Mouse (Mus musculus): ENCODE results near the gene Gm11639.

The Gm11639 gene

DNA sequence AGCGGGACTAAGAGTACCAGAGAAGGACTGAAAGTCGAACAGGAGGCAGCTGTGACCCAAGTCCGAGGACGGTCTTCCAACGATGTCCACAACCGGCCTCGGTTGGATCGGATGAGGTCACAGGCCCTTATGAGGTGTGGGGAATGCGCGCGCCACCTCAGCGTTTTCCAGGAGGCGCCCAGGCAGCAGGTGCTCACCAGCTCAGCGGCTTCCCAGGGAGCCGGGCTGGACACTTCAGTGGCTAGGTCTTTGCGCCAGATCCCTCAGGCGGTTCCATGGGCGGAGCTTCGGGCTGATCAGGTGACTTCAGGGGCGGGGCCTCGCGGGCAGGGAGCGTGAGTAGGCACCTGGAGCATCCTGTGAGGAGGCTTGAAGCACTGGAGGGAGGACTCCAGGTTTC, at the start of gene Gm11639:
Gene Gm11639 (plus strand): TSS at position 160 of the 400 bp plus-strand sequence.
- DNase-seq (ENCODE audit: low read depth, low spot score) = peak; percentile 92

DNA sequence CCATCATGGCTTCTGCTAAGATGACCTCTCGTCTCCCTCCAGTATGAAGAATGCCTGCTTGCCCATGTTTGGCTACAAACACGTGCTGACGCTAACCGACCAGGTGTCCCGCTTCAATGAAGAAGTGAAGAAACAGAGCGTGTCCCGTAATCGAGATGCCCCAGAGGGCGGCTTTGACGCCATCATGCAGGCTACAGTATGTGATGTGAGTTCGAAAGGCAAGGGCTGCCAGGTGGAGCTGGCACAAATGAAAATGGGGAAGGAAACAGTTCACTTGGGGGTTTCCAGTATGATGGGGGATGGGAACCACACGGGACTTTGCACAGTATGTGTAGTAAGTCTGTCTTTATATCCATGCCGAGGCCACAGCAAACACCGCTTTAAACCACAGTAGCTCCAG, 48.5 kb upstream of the Gm11639 start:
- no peak for DNase-seq (ENCODE audit: low read depth, low spot score)

DNA sequence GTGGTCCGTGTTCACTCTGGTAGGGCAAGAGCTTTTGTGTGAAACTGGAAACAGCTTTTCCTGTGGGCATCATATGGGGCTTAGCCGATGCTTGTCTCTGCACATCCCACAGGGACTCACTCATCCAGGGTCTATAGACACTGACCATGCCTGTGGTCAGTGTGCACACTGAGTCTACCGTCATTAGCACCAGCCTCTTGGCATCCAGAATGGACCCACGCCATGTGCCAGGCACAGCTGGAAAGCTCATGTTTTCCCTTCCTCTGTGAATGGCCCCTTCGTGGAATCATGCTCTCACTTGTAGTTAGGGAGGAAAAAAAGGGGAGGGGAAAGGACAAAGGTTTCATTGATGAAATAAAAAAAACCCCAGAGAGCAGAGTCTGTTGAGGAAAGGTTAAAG, 47.5 kb upstream of the Gm11639 start:
- DNase-seq (ENCODE audit: low read depth, low spot score) = no peak

DNA sequence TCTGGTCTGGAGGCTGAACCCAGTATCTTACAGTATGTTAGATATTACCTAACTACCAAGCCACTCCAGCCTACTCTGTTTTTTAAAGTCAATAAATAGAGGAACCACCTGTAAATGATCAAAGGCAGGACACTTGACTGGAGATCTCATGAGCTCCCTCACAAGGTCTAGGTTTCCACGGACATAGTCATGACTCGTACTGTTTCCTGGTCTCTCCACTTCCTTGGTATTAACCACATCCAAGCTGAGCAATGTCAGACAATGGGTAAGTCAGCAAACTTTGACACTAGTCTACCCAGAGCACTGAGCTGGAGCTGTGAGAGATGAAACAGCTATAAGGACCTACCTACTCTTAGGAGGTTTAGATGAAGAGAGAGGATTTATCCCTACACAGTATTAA, 46.6 kb upstream of the Gm11639 start:
- DNase-seq (ENCODE audit: low read depth, low spot score) = no peak

DNA sequence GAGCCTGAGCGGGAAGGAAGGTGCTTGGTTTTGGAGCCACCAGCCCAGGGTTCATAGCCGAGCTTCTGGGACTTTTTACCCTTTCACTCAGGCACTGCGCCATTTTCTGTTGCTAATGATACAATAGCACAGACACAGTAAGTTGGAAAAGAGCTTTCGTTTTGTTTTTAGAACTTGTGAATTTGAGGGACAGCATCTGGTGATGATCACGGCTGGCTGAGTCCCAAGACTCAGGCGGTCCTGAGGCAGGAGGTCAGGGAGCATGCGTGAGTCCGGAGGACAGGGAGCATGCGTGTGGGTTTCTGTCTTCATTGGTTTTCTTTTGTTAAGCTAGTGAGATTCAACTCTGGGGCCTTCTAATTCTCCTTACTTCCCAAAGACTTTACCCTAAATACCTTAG, 45.9 kb upstream of the Gm11639 start:
- no peak for DNase-seq (ENCODE audit: low read depth, low spot score)

DNA sequence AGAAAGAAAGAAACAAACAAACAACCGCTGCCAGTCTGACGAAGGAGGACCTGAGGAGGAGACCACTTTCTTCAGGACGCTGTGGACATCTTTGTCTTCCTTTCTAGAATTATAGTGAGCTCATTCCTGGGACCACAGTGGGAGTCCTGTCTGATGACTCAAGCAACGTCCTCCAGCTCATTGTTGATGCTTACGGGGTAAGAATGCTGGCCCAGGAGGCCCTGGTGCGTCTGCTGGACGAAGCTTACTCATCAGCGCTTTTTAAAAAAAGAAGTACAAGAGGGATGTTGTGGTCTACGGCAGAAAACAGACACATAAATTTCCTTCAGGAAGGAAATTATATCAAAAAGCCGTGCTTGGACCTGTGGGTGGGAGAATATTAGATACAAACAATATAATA, 44.6 kb upstream of the Gm11639 start:
- DNase-seq (ENCODE audit: low read depth, low spot score) = no peak

DNA sequence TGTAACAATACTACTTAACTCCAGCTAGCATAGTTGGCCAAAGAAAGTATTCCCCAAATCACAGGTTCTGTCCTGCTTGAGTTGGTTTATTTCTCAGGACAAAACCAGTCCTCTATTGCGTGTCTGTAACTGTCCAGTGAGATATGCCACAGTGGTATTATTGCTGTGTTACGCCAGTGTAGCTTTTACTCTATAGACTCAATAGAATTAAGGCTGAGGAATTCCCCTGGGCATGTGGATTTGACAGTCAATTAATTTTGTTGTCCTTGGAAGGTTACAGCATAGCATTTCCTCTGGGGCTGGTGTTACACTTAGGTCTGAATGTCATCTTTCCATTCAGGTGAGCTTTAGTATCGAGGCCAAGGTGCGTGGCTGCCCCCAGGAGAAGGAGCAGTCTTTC, 42.3 kb upstream of the Gm11639 start:
- no peak for DNase-seq (ENCODE audit: low read depth, low spot score)

DNA sequence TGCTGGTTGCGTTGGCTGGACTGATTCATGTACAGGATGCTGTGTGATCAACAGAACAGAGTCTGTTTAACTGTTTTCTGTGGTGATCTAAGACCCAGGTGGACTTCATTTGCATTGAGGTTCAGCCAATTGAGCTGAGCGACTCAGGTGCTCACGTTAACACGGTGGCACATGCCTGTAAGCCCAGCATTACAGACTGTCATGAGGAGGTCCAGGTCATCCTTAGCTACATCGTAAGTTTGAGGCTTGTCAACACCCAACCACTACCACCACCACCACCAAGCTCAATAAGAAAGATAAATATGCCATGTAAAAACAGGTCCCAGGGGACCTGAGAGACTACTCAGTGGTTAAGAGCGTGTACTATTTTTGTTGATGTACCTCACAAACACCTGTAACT, 40.1 kb upstream of the Gm11639 start:
- DNase-seq (ENCODE audit: low read depth, low spot score) = no peak

DNA sequence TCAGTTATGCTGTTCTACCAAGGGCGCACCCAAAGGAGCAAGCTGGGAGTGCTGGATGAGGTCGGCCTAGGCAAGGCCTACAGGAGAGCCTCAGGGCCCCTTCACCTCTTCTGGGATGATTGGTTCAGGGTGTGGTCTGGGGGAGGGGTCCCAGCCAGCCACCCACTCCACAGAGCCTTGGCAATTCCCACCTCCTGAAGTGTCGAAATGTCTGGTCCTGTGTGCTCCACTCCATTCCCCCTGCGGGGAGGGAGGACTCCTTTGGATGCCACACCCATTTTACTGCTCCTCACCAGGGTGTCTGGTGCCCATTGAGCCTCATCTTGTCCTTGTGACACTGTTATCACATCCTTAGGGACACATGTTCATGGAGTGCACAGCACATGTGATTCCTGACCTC, 39.3 kb upstream of the Gm11639 start:
- DNase-seq (ENCODE audit: low read depth, low spot score) = peak; percentile 65

DNA sequence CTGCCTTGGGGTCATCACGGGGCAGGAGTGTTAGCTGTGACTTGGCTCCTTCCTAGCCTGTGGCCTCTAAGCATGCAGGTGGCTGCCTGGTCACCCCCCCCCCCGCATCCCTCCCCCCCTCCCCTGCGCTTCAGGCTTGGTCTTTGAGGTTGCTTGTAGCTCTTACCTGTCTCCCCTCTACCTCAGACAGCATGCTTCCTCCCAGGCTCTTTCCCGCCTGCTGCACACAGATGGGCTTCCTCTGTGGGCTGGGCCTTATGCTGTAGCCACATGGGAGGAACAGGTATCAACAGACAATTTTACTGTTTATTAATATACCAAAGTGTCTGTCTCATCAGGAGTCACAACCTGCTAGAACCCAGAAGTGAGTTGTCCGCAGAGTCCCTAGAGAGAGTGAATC, 38.9 kb upstream of the Gm11639 start:
- no peak for DNase-seq (ENCODE audit: low read depth, low spot score)

DNA sequence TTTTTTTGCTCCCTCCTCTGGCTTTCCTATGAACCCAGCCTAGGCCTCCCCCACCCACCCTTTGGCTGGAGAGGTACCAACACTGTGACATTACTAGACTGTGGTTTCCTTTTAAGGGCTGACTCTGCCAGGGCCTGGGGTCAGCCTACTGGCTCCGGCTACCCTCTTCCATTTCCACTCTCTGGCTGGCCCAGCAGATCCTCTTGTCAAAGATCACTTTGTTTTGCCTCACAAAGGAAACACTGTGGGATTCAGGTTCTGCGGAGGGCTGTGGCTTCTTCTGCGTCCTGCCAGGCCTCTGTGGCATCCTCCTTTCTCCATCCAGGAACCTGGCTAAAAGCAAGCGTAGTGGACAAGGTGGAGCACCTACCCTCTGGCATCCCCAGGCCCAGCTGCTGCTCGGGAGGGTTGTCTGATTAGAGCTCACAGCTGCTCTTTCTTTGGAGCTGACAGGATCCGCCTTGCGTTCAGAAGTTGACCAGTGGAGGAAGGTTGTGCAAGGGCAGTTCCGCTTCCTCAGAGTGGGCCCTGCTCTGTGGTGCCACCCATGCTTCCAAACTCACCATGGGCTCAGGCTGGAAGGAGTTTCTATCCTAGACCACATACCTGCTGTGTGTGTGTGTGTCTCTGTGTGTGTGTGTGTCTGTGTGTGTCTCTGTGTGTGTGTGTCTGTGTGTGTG, 38.2 kb upstream of the Gm11639 start:
- DNase-seq (ENCODE audit: low read depth, low spot score) = no peak

DNA sequence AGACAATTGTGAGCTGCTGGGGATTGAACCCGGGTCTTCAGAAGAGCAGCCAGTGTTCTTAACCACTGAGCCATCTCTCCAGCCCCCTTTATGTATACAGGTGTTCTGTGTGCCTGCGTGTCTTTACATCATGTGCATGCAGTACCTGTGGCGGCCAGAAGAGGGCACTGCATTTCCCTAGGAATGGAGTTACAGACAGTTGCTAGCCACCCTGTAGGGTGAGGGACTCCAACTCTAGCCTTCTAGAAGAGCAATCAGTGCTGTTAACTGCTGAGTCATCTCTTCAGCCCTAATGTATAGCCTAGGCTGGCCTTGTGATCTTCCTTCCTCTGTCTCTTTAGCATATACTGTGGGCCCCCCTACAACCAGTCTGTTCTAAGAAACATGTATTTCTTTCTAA, 36.9 kb upstream of the Gm11639 start:
- peak; percentile 91 for DNase-seq (ENCODE audit: low read depth, low spot score)

DNA sequence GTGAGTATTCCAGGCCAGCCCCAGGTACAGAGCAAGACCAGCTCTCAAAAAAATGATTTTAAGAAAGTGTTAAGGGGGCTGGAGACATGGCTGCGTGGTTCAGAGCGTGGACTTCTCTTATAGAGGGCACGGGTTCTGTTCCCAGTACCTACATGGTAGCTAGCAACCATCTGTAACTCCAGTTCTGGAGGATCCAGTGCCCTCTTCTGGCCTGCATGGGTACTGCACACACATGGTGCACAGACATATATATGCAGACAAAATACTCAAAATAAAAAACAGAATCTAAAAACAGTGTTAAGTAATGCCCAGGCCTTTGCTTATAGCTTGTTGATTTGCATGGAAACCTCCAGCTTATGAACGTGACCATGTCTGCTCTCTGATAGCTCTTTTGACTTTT, 24.9 kb upstream of the Gm11639 start:
- DNase-seq (ENCODE audit: low read depth, low spot score) = no peak

DNA sequence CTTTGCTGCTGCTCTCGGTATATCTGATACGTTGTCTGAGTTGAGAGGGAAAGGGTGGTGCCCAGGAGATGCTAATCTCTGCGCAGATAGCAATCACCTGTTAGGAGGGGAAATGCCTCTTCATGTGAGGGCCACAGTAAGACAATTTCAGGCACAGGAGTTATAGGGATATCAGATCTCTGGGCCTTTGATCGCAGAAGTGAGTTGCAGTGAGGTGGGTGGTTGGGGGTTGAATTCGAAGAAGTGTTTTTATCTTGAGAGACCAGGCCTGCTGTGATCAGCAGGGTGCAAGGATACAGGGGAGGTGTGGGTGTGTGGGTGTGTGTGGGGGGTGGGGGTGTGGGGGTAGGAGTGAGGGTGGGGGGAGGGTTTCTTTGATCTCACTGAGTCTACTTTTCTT, 24.4 kb upstream of the Gm11639 start:
- DNase-seq (ENCODE audit: low read depth, low spot score) = no peak

DNA sequence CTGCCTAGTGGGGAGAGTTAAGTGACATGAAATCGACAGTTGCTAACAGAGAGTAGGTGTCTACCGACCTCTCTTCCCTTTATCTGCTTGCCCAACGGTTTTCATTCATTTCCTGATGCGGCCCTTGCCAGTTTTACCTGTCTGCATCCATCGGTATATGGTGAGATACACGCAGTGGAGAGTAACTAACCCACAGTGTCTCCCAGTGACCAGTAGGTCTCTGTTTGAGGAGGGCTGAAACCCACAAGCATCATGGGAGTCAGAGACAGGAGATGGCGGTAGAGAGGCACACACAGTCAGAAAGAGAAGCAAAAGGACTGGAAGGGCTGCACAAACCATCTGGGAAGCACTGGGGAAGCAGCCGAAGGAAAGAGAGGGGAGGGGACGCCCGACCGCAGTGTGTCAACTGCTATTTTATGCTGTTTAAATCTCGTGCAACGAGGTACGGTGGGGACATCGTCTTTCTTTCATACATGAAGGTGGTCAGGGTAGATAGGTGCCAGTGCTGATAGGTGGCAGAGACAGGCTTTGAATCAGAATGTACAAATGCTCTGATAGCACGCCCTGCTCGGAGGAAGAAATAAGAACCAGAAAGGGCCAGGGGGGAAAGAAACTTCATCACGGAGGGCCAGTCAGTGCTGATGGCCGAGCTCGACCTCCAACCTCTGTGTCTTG, 23.8 kb upstream of the Gm11639 start:
- DNase-seq (ENCODE audit: low read depth, low spot score) = no peak

DNA sequence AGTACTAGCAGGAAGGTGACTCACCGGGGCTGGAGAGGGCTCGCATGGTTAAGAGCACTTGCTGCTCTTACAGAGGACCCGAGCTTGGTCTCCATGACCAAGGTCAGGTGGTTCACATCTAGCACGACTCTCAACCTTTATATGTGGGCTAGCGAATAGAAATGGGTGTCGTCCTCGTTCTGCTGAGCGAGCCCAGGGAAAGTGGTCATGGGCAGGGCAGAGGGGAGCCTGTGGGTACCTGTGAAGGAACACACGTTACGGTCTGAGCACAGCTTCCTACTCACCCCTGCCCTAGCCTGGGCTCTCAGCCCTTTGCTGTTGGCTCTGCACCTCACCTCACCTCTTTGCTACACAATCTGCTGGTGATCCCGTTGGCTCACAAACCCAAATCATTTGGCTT, 22.9 kb upstream of the Gm11639 start:
- no peak for DNase-seq (ENCODE audit: low read depth, low spot score)

DNA sequence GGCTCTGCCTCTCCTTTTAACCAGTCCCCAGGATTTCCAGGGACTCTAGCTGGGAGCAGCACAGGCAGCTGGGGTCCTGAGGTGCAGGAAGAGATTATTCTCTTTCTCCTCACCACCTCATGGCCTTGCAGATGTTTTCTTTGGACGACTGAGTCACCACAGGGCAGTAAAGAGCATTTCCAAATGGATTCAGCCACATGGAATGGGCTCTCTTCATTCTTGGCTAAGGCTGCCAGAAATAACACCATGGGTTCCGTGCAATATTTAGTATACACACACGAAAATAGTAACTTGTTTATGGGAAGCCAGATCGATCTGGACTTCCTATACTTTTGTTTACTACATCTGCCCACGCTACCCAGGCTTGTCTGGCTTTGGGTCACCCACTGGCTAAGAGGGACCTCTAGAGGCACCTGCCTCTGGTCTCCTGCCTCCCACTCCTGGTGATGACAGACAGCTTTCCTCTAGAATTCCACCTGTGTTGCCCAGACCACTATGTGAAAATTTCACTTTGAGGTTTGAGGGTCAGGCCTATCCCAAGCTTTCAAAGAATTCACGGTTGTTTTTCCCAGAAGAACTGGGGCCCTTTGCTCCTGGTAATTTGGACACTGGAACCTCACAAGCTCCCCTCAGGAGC, 22.1 kb upstream of the Gm11639 start:
- DNase-seq (ENCODE audit: low read depth, low spot score) = no peak

DNA sequence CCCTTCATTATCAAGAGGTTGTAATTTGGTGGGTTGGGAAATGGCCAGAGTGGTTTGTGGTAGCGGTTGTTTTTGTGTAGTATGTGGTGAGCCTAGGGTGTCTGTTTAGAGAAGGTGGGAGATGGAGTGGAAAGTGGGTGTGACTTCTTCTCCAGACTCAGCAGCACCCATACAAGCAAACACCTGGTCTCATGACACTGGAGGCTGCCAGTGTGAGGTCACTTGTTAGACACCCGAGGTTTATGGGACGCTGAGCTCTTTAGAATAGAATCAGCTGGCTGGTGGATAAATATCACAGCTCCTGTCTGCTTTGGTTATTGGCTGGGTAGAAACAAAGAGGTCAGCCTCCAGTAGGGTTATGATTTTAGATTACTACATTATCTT, 21.6 kb upstream of the Gm11639 start:
- DNase-seq (ENCODE audit: low read depth, low spot score) = no peak

DNA sequence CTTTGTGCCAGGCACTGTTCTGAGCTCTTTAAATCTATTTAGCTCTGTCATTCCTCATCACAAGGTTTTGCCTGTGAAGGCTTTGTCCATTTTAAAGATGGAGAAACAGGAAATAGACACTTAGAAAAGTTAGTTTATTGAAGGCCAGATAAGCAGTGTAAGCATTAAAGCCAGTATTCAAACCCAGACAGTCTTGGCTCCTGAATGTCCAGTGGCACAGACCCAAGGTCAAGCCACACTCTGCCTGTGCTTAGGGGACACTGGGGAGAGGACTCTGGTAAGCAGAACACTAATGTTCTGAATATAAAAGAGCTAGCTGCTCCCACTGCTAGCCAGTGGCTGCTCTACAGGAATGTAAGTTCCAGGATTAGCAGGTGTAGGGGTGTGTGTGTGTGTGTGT, 21.1 kb upstream of the Gm11639 start:
- DNase-seq (ENCODE audit: low read depth, low spot score) = no peak

DNA sequence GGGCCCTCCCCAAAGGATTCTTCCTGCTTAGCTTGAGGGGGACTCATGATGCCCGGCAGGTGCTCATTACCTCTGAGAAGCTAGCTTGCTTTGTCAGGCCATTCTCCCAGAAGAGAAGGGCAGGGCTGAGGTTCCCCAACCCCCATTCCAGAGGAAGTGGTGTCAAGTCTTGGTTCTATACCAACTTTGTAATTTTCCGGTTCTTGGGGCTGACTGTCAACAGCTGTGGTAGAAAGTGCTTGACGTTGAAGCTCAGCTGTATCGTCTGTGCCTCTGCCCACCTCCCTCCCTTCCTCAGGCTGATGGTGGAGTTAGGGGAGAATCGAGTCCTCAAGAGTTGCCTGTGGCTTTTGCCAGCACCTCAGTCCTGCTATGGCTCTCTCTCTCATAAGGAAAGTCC, 18.1 kb upstream of the Gm11639 start:
- DNase-seq (ENCODE audit: low read depth, low spot score) = no peak

DNA sequence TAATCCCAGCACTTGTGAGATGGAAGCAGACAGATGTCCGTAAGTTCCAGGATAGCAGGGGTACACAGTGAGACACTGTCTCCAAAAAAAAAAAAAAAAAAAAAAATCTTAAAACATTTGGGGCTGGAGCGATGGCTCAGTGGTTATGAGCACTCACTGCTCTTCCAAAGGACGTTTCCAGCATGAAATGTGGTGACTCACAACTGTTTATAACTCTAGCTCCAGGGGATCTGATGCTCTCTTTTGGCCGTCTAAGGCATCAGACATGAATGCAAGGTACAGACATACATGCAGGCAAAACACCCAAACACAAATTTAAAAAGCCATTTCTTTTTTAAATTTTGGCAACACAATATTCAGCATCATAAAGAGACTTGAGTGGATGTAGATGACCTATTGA, 12.1 kb upstream of the Gm11639 start:
- DNase-seq (ENCODE audit: low read depth, low spot score) = no peak

DNA sequence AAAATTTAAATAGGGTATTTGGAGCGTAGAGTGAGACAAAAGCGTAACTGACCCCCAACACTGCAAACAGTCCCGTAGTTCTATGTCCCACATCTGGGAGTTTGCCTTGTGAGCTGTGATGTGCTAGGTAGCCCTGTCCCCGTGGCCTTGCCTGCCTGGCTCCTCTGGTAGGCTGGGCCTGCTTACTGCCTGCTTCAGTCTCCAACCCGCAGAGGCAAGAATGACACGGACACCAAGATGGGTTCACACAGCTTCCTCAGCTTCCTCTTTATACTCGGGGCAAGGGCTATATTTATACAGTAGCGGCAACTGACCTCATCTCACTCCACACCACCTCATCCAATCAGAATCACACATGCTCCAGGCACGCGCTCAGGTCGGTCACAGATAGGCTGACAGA, 10.7 kb upstream of the Gm11639 start:
- peak; percentile 41 for DNase-seq (ENCODE audit: low read depth, low spot score)

DNA sequence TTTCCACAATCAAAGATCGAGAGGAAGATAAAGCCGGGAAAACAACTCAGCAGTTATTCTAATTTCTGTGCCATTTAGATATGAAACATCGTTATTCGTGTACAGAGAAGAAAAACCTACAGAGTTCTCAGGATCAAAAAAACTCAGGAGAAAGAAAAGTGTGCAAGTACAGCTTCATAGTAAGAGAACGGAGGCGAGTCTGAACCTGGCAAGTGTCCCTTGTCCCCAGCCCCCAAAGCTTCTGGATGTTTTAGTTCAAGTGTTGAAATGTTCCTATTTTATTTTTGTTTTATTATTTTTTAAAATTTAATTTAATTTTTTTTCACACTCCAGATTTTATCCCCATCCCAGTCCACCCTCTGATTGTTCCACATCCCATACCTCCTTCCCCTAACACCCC, 7.7 kb downstream of the Gm11639 start:
- DNase-seq (ENCODE audit: low read depth, low spot score) = no peak

Measured in ZHBTc4 (cell line).